ENCODE assay signal across 12 mouse cellular contexts in the genomic region with DNA sequence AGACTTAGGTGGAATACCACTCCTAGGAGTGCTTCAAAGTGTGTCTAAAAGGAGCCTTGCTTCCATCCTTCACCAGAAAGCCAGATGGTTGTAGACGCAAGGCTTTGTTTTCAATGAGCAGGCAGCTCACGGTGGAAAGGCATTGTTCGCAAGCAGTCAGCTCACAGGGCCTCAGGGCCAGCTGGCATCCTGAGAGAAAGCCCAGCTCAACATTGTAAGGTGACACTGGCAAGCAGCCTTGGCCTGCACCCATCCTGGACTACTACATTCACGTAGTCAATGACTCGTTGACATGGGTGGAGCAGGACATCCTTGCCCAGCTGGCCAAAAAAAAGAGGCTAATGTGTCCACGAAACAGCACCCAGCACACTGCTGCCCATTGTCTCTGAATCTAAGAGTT.
DNase-seq lines count a peak whose midpoint lies in the region; ATAC-seq and TF ChIP-seq lines count a peak whose summit lies in the region.
"Had no signal": no experiment of that assay in that cellular context is flagged by ENCODE, and none has a peak within 500 bp of the region (broad histone marks: within the 10 kb centered on the region; RNA-seq: fewer than 3 reads in every experiment).

No protein-coding gene starts in this region.

- H3K4me1 ChIP-seq in midbrain, postnatal 0 days (ENCODE audit: insufficient read depth, low read length), result no peaks in the 10 kb centered on the region; the same call in 1 of the 2 replicates
- peaks cover 12% of the 10 kb centered on the region for H3K4me1 ChIP-seq in midbrain, embryonic 13.5 days (replicated peaks)
- H3K4me1 ChIP-seq in forebrain, embryonic 14.5 days (ENCODE audit: control insufficient read depth, insufficient read depth, low read length), result peaks cover 5% of the 10 kb centered on the region; the same call in 1 of the 2 replicates
- H3K4me1 ChIP-seq: limb, embryonic 12.5 days had no signal

- no peak for TF ChIP-seq CTCF in midbrain, postnatal 0 days (IDR thresholded peaks at IDR 0.05)

- H3K36me3 ChIP-seq in midbrain, postnatal 0 days (ENCODE audit: insufficient read depth, low read length), result no peaks in the 10 kb centered on the region
- H3K36me3 ChIP-seq in midbrain, embryonic 13.5 days, result no peaks in the 10 kb centered on the region
- H3K36me3 ChIP-seq in forebrain, embryonic 14.5 days (ENCODE audit: control insufficient read depth, insufficient read depth, low read length), result no peaks in the 10 kb centered on the region
- H3K36me3 ChIP-seq: limb, embryonic 12.5 days had no signal

- WGBS in midbrain, postnatal 0 days, result 63% methylated on average over 6 of the region's 6 CpGs
- WGBS in midbrain, embryonic 13.5 days, result 53% methylated on average over 6 of the region's 6 CpGs
- 49% methylated on average over 6 of the region's 6 CpGs for WGBS in forebrain, embryonic 14.5 days

- no peak overlapping the region for H3K9ac ChIP-seq in midbrain, postnatal 0 days (replicated peaks; ENCODE audit: low read length, poor library complexity, severe bottlenecking)
- H3K9ac ChIP-seq in midbrain, embryonic 13.5 days (replicated peaks), result no peak overlapping the region
- H3K9ac ChIP-seq in forebrain, embryonic 14.5 days (ENCODE audit: low read length), result no peak overlapping the region
- H3K9ac ChIP-seq: limb, embryonic 12.5 days had no signal

- no peaks in the 10 kb centered on the region for H3K9me3 ChIP-seq in midbrain, postnatal 0 days (ENCODE audit: low read length)
- H3K9me3 ChIP-seq in midbrain, embryonic 13.5 days, result no peaks in the 10 kb centered on the region
- H3K9me3 ChIP-seq in forebrain, embryonic 14.5 days (replicated peaks; ENCODE audit: control insufficient read depth, low read length), result no peaks in the 10 kb centered on the region
- H3K9me3 ChIP-seq: limb, embryonic 12.5 days had no signal

- peak; percentile 28 for DNase-seq in gastrocnemius, postnatal 10 days
- DNase-seq in gastrocnemius, adult 8-10 months (ENCODE audit: low spot score in 2 of 2), result no peak
- peak; percentile 34 for DNase-seq in midbrain, postnatal 0 days (ENCODE audit: low spot score)
- peak; percentile 50 for DNase-seq in forebrain, embryonic 14.5 days (ENCODE audit: low spot score)
- peak; percentile 62 for DNase-seq in retina, postnatal 1 day
- no peak for DNase-seq in natural killer cell, adult 2 months (ENCODE audit: low spot score in 2 of 2)
- DNase-seq: adrenal gland, postnatal 14 days; kidney, adult 11 months; thymus, postnatal 14 days had no signal

- H3K4me2 ChIP-seq in midbrain, postnatal 0 days (ENCODE audit: low read depth, low read length, poor library complexity, severe bottlenecking), result no peak overlapping the region
- H3K4me2 ChIP-seq in midbrain, embryonic 13.5 days (replicated peaks), result no peak overlapping the region
- H3K4me2 ChIP-seq in forebrain, embryonic 14.5 days (ENCODE audit: low read length), result no peak overlapping the region
- H3K4me2 ChIP-seq: limb, embryonic 12.5 days had no signal

- H3K27me3 ChIP-seq in midbrain, postnatal 0 days (ENCODE audit: insufficient read depth, low read length), result no peaks in the 10 kb centered on the region
- H3K27me3 ChIP-seq in midbrain, embryonic 13.5 days, result no peaks in the 10 kb centered on the region
- H3K27me3 ChIP-seq in forebrain, embryonic 14.5 days (replicated peaks; ENCODE audit: control insufficient read depth, insufficient read depth, low read length), result no peaks in the 10 kb centered on the region
- H3K27me3 ChIP-seq: limb, embryonic 12.5 days had no signal

- no peak for ATAC-seq in midbrain, postnatal 0 days (ENCODE audit: low FRiP score)
- ATAC-seq in midbrain, embryonic 13.5 days, result no peak
- ATAC-seq in forebrain, embryonic 14.5 days, result no peak
- ATAC-seq in megakaryocyte-erythroid progenitor cell, adult 5-6 weeks (replicated peaks; ENCODE audit: low FRiP score, low TSS enrichment, poor library complexity, severe bottlenecking), result no peak

- H3K4me3 ChIP-seq in midbrain, postnatal 0 days (ENCODE audit: low read depth, low read length), result no peak overlapping the region
- H3K4me3 ChIP-seq in midbrain, embryonic 13.5 days (replicated peaks), result no peak overlapping the region
- H3K4me3 ChIP-seq in forebrain, embryonic 14.5 days (ENCODE audit: low read depth, low read length), result no peak overlapping the region
- H3K4me3 ChIP-seq: limb, embryonic 12.5 days had no signal

- no peak overlapping the region for H3K27ac ChIP-seq in midbrain, postnatal 0 days (ENCODE audit: low read depth, low read length)
- no peak overlapping the region for H3K27ac ChIP-seq in midbrain, embryonic 13.5 days
- H3K27ac ChIP-seq in forebrain, embryonic 14.5 days (ENCODE audit: low read depth, low read length), result no peak overlapping the region; the same call in 1 of the 2 replicates
- H3K27ac ChIP-seq: limb, embryonic 12.5 days had no signal

Comparison
In these comparisons a context has a peak if more than half of its experiments do, and no peak if none do; other contexts are left out.
1. DNase-seq: peak in gastrocnemius, postnatal 10 days (single experiment), midbrain, postnatal 0 days (single experiment), forebrain, embryonic 14.5 days (single experiment) and retina, postnatal 1 day (single experiment); none in gastrocnemius, adult 8-10 months (0 of 2) and natural killer cell, adult 2 months (0 of 2).